Mouse (Mus musculus) kidney, adult 2 months (tissue): ENCODE data around the gene Sult1a1. TPM values are rescaled to one million over a fixed set of nuclear protein-coding genes. Genes with fewer than 3 reads are reported as not detected.

ENCODE experiments used
- DNase-seq: peaks from one replicate; pipeline ENCODE4 v3.0.0; 2021
- H3K27ac ChIP-seq: fragments of 200-500 bp; 2 replicates; pipeline ENCODE4 v1.5.1; 2012; ENCODE audit warnings: low read depth, low read length, control low read depth, inconsistent platforms; ENCODE audit not compliant: insufficient read depth
- H3K27me3 ChIP-seq: fragments of 200-500 bp; replicated peaks from 2 replicates; pipeline ENCODE4 v1.6.1; 2012; ENCODE audit warnings: mild to moderate bottlenecking, moderate library complexity, low read length, inconsistent platforms; ENCODE audit not compliant: control insufficient read depth, insufficient read depth
- H3K36me3 ChIP-seq: fragments of 200-500 bp; 2 replicates; pipeline ENCODE4 v1.6.1; 2012; ENCODE audit warnings: mild to moderate bottlenecking, moderate library complexity, low read length, inconsistent platforms; ENCODE audit not compliant: control insufficient read depth, insufficient read depth
- H3K4me1 ChIP-seq: fragments of 200-500 bp; 2 replicates; pipeline ENCODE4 v1.6.1; 2011; ENCODE audit warnings: low read length; ENCODE audit not compliant: control insufficient read depth, insufficient read depth
- H3K4me3 ChIP-seq: fragments of 200-500 bp; 2 replicates; pipeline ENCODE4 v1.5.1; 2011; ENCODE audit warnings: mild to moderate bottlenecking, low read depth, low read length, control low read depth; ENCODE audit not compliant: insufficient read depth
- CTCF ChIP-seq: fragments of 200-500 bp; conservative IDR thresholded peaks from 2 replicates; pipeline ENCODE4 v1.5.1; 2011; ENCODE audit warnings: low read depth, mild to moderate bottlenecking, control low read depth, low read length, moderate library complexity, mixed read lengths; ENCODE audit not compliant: insufficient read depth, insufficient read length
- POLR2A ChIP-seq: fragments of 200-500 bp; IDR thresholded peaks from one replicate; pipeline ENCODE4 v1.6.1; 2011; ENCODE audit warnings: low read depth, low read length, control low read depth
- WGBS: fragments of 180-500 bp; shearing (Covaris S2); methylation state at CpG from one replicate; pipeline ENCODE4 v1.1.7; 2018; 5-methylcytosine and 5-hydroxymethylcytosine counted together
- polyA plus RNA-seq: library from polyadenylated mRNA; depleted of rRNA; stranded (reverse); fragments of >200 nt; gene quantifications from 2 replicates; pipeline ENCODE4 v1.2.3, GENCODE M21; 2012

Gene Sult1a1
- polyA plus RNA-seq, 1 experiment = 29.0 TPM

DNA sequence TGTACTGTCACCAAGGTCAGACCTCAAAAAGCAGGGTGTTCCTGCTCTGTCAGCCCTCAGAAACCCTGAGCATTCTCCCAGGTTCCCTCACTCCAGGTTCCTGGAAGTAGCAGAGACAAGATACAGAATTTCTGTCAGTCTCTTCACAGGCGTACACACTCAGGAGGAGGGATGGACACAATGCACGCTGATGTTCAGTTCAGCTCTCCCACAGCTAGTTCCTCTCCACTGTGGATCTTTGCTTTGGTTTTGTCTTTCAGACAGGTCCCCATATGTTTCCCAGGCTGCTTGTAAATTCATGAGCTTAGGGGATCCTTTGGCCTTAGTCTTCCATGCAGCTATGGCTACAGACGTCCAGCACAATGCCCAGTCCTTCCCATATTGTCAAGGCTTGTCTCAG, 20.7 kb upstream of the Sult1a1 start:
- Histone ChIP-seq H3K4me3 (no peak overlapping the region), H3K27me3 (no peaks in the 10 kb centered on the region), H3K36me3 (no peaks in the 10 kb centered on the region), H3K27ac (no peak overlapping the region), H3K4me1 (0 out of 2 replicates have a peak, but pooled peaks cover 4% of the 10 kb centered on the region)
- no peak for DNase-seq
- TF ChIP-seq CTCF (no peak), POLR2A (no peak)
- 75% methylated on average over 3 of the region's 3 CpGs for WGBS

- Histone ChIP-seq H3K4me1 (0 out of 2 replicates have a peak, but pooled peaks cover 4% of the 10 kb centered on the region), H3K27ac (no peak overlapping the region), H3K4me3 (peak overlapping the region; percentile 87), H3K27me3 (no peaks in the 10 kb centered on the region), H3K36me3 (no peaks in the 10 kb centered on the region)
- DNase-seq = no peak
- TF ChIP-seq POLR2A (no peak), CTCF (no peak)
- 3% methylated on average over 17 of the region's 17 CpGs for WGBS
Measured at GRCm38 (mm10) chr7:126696303-126696702, 20.1 kb upstream of the Sult1a1 start.

GRCm38 (mm10) chr7:126695631-126696207, 19.5 kb upstream of the Sult1a1 start, which contains the start of gene Slx1b:
Gene Slx1b, minus strand, starts transcription at chr7:126695784.
- Histone ChIP-seq H3K27me3 (no peaks in the 10 kb centered on the region), H3K27ac (peak within 1 kb of the TSS; percentile 99), H3K4me3 (peak within 1 kb of the TSS; percentile 97), H3K4me1 (peaks cover 4% of the 10 kb centered on the region; the same call in 1 of the 2 replicates), H3K36me3 (no peaks in the 10 kb centered on the region)
- TF ChIP-seq POLR2A (no peak), CTCF (peak; percentile 93)
- under 1% methylated on average over 40 of the region's 40 CpGs for WGBS
- DNase-seq = peak; percentile 98

DNA sequence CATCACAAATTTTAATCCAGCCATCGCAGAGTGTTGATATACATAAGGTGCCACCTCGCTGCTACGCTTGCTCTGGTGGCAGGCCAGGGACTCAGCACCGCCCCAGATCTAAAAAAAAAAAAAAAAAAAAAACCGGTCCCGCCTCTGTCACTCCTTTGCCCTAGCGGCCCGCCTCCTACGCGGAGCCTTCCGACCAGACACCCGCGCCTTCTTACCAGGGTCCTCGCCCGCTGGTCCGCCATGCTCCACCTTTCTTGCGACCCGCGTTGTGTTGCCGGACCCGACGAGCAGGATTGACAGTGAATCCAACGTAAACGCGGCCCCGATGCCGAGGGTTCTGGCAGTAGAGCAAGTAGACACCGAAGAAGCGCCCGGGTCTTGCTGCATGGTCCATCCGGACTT, 19.0 kb upstream of the Sult1a1 start, which contains the start of gene Bola2:
Gene Bola2 (plus strand): TSS at position 192 of the 402 bp plus-strand sequence.
- Histone ChIP-seq H3K27me3 (no peaks in the 10 kb centered on the region), H3K27ac (peak within 1 kb of the TSS; percentile 99), H3K4me3 (peak within 1 kb of the TSS; percentile 97), H3K36me3 (no peaks in the 10 kb centered on the region), H3K4me1 (peaks cover 4% of the 10 kb centered on the region; the same call in 1 of the 2 replicates)
- WGBS = under 1% methylated on average over 31 of the region's 31 CpGs
- DNase-seq = peak; percentile 81
- no peak for TF ChIP-seq CTCF
- peak; percentile 36 for TF ChIP-seq POLR2A

DNA sequence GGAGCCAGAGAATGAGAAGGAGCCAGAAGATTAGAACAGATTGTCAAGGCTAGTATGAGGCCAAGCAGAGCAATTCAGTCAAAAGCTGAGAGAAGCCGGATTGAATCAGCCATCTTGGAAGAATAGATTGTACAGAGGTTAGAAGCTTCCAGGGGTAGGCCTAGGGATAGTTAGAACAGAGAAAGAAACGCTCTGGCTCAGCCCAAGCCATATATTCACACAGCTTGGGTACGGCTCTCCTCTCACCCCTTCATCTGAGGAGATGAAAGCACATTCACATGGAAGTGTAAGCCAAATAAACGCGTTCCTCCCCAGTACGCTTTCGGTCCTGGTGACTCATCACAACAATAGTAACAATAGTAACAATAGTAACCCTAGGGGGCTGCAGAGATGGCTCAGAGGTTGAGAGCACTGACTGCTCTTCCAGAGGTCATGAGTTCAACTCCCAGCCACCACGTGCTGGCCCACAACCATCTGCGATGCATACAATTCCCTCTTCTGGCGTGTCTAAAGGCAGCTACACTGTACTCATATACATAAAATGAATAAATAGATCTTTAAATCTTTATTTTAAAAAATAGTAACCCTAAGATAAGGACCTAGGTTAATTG, 18.3 kb upstream of the Sult1a1 start:
- no peak overlapping the region for H3K4me3 ChIP-seq
- H3K27ac ChIP-seq = no peak overlapping the region
- TF ChIP-seq CTCF = no peak
- no peak for TF ChIP-seq POLR2A
- no peak for DNase-seq
- 48% methylated on average over 10 of the region's 10 CpGs for WGBS
- H3K36me3 ChIP-seq = no peaks in the 10 kb centered on the region
- no peaks in the 10 kb centered on the region for H3K27me3 ChIP-seq
- peaks cover 4% of the 10 kb centered on the region; the same call in 1 of the 2 replicates for H3K4me1 ChIP-seq

GRCm38 (mm10) chr7:126693781-126694180, 17.5 kb upstream of the Sult1a1 start:
- DNase-seq = no peak
- TF ChIP-seq POLR2A (no peak), CTCF (no peak)
- H3K27ac ChIP-seq = no peak overlapping the region
- 79% methylated on average over 7 of the region's 7 CpGs for WGBS
- H3K4me3 ChIP-seq = no peak overlapping the region
- H3K4me1 ChIP-seq = peaks cover 4% of the 10 kb centered on the region; the same call in 1 of the 2 replicates
- H3K27me3 ChIP-seq = no peaks in the 10 kb centered on the region
- no peaks in the 10 kb centered on the region for H3K36me3 ChIP-seq

DNA sequence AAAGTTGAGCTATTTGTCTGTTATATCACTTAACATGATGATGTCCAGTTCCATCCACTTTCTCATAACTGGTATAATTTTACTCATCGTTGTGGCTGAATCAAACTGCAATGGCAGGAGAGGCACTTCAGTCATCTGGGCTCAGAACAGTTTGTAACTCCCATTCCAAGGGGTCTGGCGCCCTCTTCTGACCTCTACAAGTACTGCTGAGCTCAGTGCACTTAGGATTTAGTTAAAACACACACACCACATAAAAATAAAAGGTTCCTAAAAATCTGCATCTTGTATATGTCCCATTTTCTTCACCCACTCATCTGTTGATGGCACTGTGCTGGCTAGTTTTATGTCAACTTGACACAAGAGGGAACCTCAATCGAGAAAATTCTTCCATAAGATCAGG, 17.0 kb upstream of the Sult1a1 start:
- DNase-seq = peak; percentile 91
- Histone ChIP-seq H3K4me1 (peaks cover 4% of the 10 kb centered on the region; the same call in 1 of the 2 replicates), H3K36me3 (no peaks in the 10 kb centered on the region), H3K27me3 (no peaks in the 10 kb centered on the region), H3K27ac (no peak overlapping the region), H3K4me3 (no peak overlapping the region)
- 17% methylated on average over 3 of the region's 3 CpGs for WGBS
- TF ChIP-seq CTCF = peak; percentile 96
- no peak for TF ChIP-seq POLR2A
